Mouse (Mus musculus): ENCODE measurements around the gene Klhl42.

DNA sequence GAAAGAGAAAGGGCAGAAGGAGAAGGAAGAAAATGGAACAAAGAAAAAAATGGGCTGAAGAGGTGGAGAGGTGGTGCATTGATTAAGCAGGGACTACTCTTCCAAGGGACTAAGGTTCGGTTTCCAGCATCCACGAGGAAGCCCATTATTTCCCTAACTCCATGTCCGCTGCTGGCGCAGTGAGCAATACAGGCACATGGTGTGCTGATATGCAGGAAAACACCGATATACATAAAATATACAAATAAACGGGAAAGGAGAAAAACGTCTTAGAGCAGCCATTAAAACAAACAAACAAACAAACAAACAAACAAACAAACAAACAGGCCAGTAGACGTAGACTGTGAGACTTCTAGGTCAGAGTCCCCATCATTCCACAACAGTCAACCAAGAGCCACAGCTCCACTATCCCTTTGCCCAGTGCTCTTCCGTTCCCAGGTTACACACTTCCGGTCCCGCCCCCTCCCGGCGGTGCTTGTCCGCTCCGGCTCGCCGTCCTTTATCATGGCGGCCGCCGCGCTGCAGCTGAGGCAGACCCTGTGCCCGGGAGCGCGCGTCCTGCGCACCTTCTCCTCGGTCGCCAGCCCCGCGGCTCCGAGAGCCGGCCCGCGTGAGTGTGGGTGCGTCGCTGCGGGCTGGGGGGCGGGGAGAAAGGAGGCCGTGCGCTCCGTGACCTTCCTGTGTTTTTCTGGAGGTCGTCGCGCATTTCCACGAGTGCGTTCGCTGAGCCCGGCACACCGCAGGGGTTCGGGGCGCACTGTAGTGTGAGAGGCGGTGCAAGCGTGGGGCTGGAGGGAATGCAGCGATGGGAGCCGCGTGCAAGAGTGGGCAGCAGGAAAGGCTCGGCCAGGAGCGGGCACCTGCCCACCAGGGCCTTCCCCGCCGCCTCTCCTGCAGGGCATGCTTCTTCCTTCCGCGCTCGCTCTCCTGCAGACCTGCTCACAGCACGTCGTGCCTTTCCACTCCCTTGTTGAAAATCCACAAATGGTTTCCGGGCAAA, 48.6 kb upstream of the Klhl42 start, which contains the start of gene Mrps35:
- TF ChIP-seq CTCF (IDR thresholded peaks at IDR 0.05; ENCODE audit: low read depth): peak; percentile 21; the same call in 1 of the 2 replicates
- no peak for TF ChIP-seq EP300 (IDR thresholded peaks at IDR 0.05; ENCODE audit: low read depth)
